Mouse (Mus musculus) CH12.LX (cell line): ENCODE measurements at regions not wholly inside any gene's neighbourhood (a gene's known extent, or its start where the extent isn't known, plus 50 kb on each side); places are given as distances from the start of the nearest gene placed in this dataset.

ENCODE experiments used
- DNase-seq: peaks from one replicate; pipeline ENCODE4 v3.0.0-alpha.2; 2013; ENCODE audit errors: extremely low read depth
- H3K27ac ChIP-seq: 2 replicates; pipeline ENCODE4 v1.5.1; 2012; ENCODE audit warnings: low read depth, mild to moderate bottlenecking, control low read depth, moderate library complexity; ENCODE audit not compliant: insufficient read depth
- H3K27me3 ChIP-seq: replicated peaks from 2 replicates; pipeline ENCODE3; 2012; ENCODE audit warnings: inconsistent platforms
- H3K36me3 ChIP-seq, 2 experiments: replicated peaks in 1 of 2; 2 replicates each; pipeline versions ENCODE3 to v1.6.1; 2012; ENCODE audit warnings: inconsistent platforms in 1 of 2, low read length in 1 of 2, mild to moderate bottlenecking in 1 of 2, mixed read lengths in 1 of 2, moderate library complexity in 1 of 2; ENCODE audit not compliant: control insufficient read depth in 1 of 2, insufficient read depth in 1 of 2
- H3K4me1 ChIP-seq, 2 experiments: 2 replicates each; pipeline ENCODE4 v1.6.1; 2012; ENCODE audit warnings: inconsistent platforms in 1 of 2, moderate library complexity in 1 of 2; ENCODE audit not compliant: insufficient read depth in 2 of 2, control insufficient read depth in 1 of 2
- H3K4me2 ChIP-seq: 2 replicates; pipeline ENCODE4 v1.6.1; 2012; ENCODE audit warnings: low read depth, mild to moderate bottlenecking, control low read depth; ENCODE audit not compliant: poor library complexity, insufficient read depth, severe bottlenecking
- H3K4me3 ChIP-seq, 3 experiments: fragments of 150-350 bp in 1 of 3; sonication (generic) in 1 of 3; replicated peaks in 1 of 3; 2 replicates each; pipeline versions ENCODE3 to v1.5.1; 2011 to 2012; ENCODE audit warnings: low read depth in 2 of 3, low read length in 2 of 3, mild to moderate bottlenecking in 2 of 3, moderate library complexity in 2 of 3, control low read depth in 1 of 3, improper control_type of control experiment in 1 of 3, inconsistent platforms in 1 of 3, mixed read lengths in 1 of 3; ENCODE audit not compliant: poor library complexity in 1 of 3
- H3K79me2 ChIP-seq: replicated peaks from 2 replicates; pipeline ENCODE4 v1.6.1; 2012; ENCODE audit warnings: mild to moderate bottlenecking, moderate library complexity; ENCODE audit not compliant: control insufficient read depth, poor library complexity, insufficient read depth, severe bottlenecking; ENCODE audit errors: extremely low read depth
- H3K9ac ChIP-seq: 2 replicates; pipeline ENCODE4 v1.6.1; 2012; ENCODE audit warnings: low read depth, mild to moderate bottlenecking, control low read depth, moderate library complexity; ENCODE audit not compliant: insufficient read depth
- H3K9me3 ChIP-seq: replicated peaks from 2 replicates; pipeline ENCODE3; 2012; ENCODE audit warnings: low read length, inconsistent platforms, mixed read lengths
- BHLHE40 ChIP-seq: IDR thresholded peaks from 2 replicates; pipeline ENCODE4 v1.6.1; 2011; ENCODE audit warnings: mild to moderate bottlenecking, low read depth, low read length, improper control_type of control experiment
- CHD2 ChIP-seq: IDR thresholded peaks from 2 replicates; pipeline ENCODE4 v1.6.1; 2011; ENCODE audit warnings: low read length, improper control_type of control experiment
- E2F4 ChIP-seq: IDR thresholded peaks from 2 replicates; pipeline ENCODE4 v1.6.1; 2011; ENCODE audit warnings: low read depth, low read length, improper control_type of control experiment; ENCODE audit not compliant: insufficient replicate concordance
- ELF1 ChIP-seq: IDR thresholded peaks from 2 replicates; pipeline ENCODE4 v1.6.1; 2014; ENCODE audit warnings: low read depth, mild to moderate bottlenecking, inconsistent platforms, low read length, improper control_type of control experiment
- ETS1 ChIP-seq: conservative IDR thresholded peaks from 2 replicates; pipeline ENCODE4 v1.6.1; 2012; ENCODE audit warnings: low read depth, mild to moderate bottlenecking, inconsistent platforms, low read length, improper control_type of control experiment, moderate library complexity
- GABPA ChIP-seq: IDR thresholded peaks from 2 replicates; pipeline ENCODE4 v1.6.1; 2012; ENCODE audit warnings: low read depth, low read length, improper control_type of control experiment, inconsistent platforms; ENCODE audit not compliant: insufficient replicate concordance
- IRF4 ChIP-seq: IDR thresholded peaks from 2 replicates; pipeline ENCODE4 v1.6.1; 2014; ENCODE audit warnings: low read depth, mild to moderate bottlenecking, inconsistent platforms, low read length, improper control_type of control experiment
- KAT2A ChIP-seq: IDR thresholded peaks from 2 replicates; pipeline ENCODE4 v1.6.1; 2012; ENCODE audit warnings: low read length, improper control_type of control experiment, inconsistent platforms; ENCODE audit not compliant: insufficient replicate concordance
- MXI1 ChIP-seq: IDR thresholded peaks from 2 replicates; pipeline ENCODE4 v1.6.1; 2011; ENCODE audit warnings: mild to moderate bottlenecking, low read depth, low read length, improper control_type of control experiment
- NRF1 ChIP-seq: IDR thresholded peaks from 2 replicates; pipeline ENCODE4 v1.6.1; 2014; ENCODE audit warnings: low read depth, mild to moderate bottlenecking, inconsistent platforms, low read length, improper control_type of control experiment, moderate library complexity
- POLR2AphosphoS2 ChIP-seq: IDR thresholded peaks from 2 replicates; pipeline ENCODE4 v1.6.1; 2011; ENCODE audit warnings: low read depth, low read length, improper control_type of control experiment
- RCOR1 ChIP-seq: conservative IDR thresholded peaks from 2 replicates; pipeline ENCODE4 v1.6.1; 2012; ENCODE audit warnings: low read depth, mild to moderate bottlenecking, inconsistent platforms, low read length, improper control_type of control experiment
- dilution Hi-C: fragments of 300-500 bp; cut with MboI; formaldehyde crosslinking; loops from 2 replicates; pipeline ENCODE4 v1.14.3; 2020; ENCODE audit warnings: low sequenced_read_pairs; ENCODE audit not compliant: extremely low pct_unique_long_range_greater_than_20kb, extremely low pct_ligation_motif_present
- in situ Hi-C: fragments of 300-500 bp; cut with MboI; formaldehyde crosslinking; loops from 3 replicates; pipeline ENCODE4 v1.14.3; 2019; ENCODE audit warnings: low sequenced_read_pairs, low pct_ligation_motif_present, low pct_unique_long_range_greater_than_20kb, mixed read lengths

- no peak overlapping the region for H3K4me2 ChIP-seq
- DNase-seq: no peak
- H3K4me1 ChIP-seq: no peaks in the 10 kb centered on the region
- H3K79me2 ChIP-seq: no peaks in the 10 kb centered on the region
- TF ChIP-seq RCOR1: no peak
- no peak for TF ChIP-seq CHD2
- no peak for TF ChIP-seq E2F4
- no peak for TF ChIP-seq NRF1
- H3K9ac ChIP-seq: no peak overlapping the region
- no peaks in the 10 kb centered on the region for H3K36me3 ChIP-seq
- in situ Hi-C loops: no loop called here
- peaks cover 10% of the 10 kb centered on the region for H3K9me3 ChIP-seq
- H3K27ac ChIP-seq: no peak overlapping the region
- H3K27me3 ChIP-seq: peaks cover 33% of the 10 kb centered on the region
- dilution Hi-C loops: no loop called here
- no peak overlapping the region for H3K4me3 ChIP-seq
These were observed 156.4 kb downstream of the Cyld start for GRCm38 (mm10) chr8:88853200-88853599.

- in situ Hi-C loops (no loop called here), dilution Hi-C loops (no loop called here)
- no peak overlapping the region for H3K27ac ChIP-seq
- H3K36me3 ChIP-seq: no peaks in the 10 kb centered on the region
- DNase-seq: no peak
- TF ChIP-seq GABPA (no peak), POLR2AphosphoS2 (no peak), IRF4 (no peak), ELF1 (no peak), MXI1 (no peak), BHLHE40 (no peak)
- H3K9me3 ChIP-seq: no peaks in the 10 kb centered on the region
- no peaks in the 10 kb centered on the region for H3K4me1 ChIP-seq
- H3K4me3 ChIP-seq: no peak overlapping the region
- peaks cover 10% of the 10 kb centered on the region for H3K27me3 ChIP-seq
- H3K4me2 ChIP-seq: no peak overlapping the region
- no peak overlapping the region for H3K9ac ChIP-seq
- H3K79me2 ChIP-seq: no peaks in the 10 kb centered on the region
These were observed 149.1 kb downstream of the Cyld start for GRCm38 (mm10) chr8:88845916-88846315.

GRCm38 (mm10) chr8:88844370-88844769 lies 147.5 kb downstream of the Cyld start:
- DNase-seq: no peak
- TF ChIP-seq ETS1 (no peak), KAT2A (no peak)
- TF ChIP-seq, all 38 proteins: peak for 0
- Histone ChIP-seq H3K4me3 (no peak overlapping the region), H3K36me3 (no peaks in the 10 kb centered on the region), H3K79me2 (no peaks in the 10 kb centered on the region), H3K27me3 (peaks cover 11% of the 10 kb centered on the region), H3K4me1 (no peaks in the 10 kb centered on the region), H3K9ac (no peak overlapping the region), H3K4me2 (no peak overlapping the region), H3K27ac (no peak overlapping the region), H3K9me3 (no peaks in the 10 kb centered on the region)
- dilution Hi-C loops: no loop called here
- in situ Hi-C loops: no loop called here
